Mouse (Mus musculus) G1E (cell line): ENCODE measurements around the gene Apoa2. TPM values are rescaled to one million over a fixed set of nuclear protein-coding genes. Genes with fewer than 3 reads are reported as not detected.

Source experiments
- ATAC-seq: 2 replicates; pipeline ENCODE4 v1.8.0; 2016; ENCODE audit warnings: mild to moderate bottlenecking; ENCODE audit not compliant: insufficient number of reproducible peaks, poor library complexity, low FRiP score, severe bottlenecking; ENCODE audit errors: extremely low read depth
- DNase-seq: peaks from one replicate; pipeline ENCODE4 v3.0.0; 2012; ENCODE audit warnings: low spot score
- H3K27me3 ChIP-seq: 2 replicates; pipeline ENCODE4 v1.6.1; 2012; ENCODE audit warnings: mild to moderate bottlenecking, low read length, inconsistent platforms; ENCODE audit not compliant: insufficient read depth
- H3K36me3 ChIP-seq: replicated peaks from 2 replicates; pipeline ENCODE3; 2012; ENCODE audit warnings: mild to moderate bottlenecking, inconsistent platforms
- H3K4me1 ChIP-seq: 2 replicates; pipeline ENCODE4 v1.6.1; 2012; ENCODE audit warnings: low read depth, low read length, inconsistent platforms, mixed read lengths; ENCODE audit not compliant: insufficient read depth
- H3K4me3 ChIP-seq: 2 replicates; pipeline ENCODE4 v1.5.1; 2012; ENCODE audit warnings: low read depth, mild to moderate bottlenecking, inconsistent platforms, low read length, moderate library complexity, mixed read lengths
- H3K9me3 ChIP-seq: replicated peaks from 2 replicates; pipeline ENCODE4 v1.6.1; 2012; ENCODE audit warnings: inconsistent platforms
- CTCF ChIP-seq: IDR thresholded peaks from 2 replicates; pipeline ENCODE4 v1.5.1; 2012; ENCODE audit warnings: low read depth, low read length, inconsistent platforms, mixed read lengths
- GATA1 ChIP-seq: IDR thresholded peaks from 2 replicates; pipeline ENCODE4 v1.6.1; 2012; ENCODE audit warnings: borderline replicate concordance, low read length, inconsistent platforms, mixed read lengths
- GATA2 ChIP-seq: IDR thresholded peaks from 2 replicates; pipeline ENCODE4 v1.6.1; 2012; ENCODE audit warnings: low read depth, low read length, inconsistent platforms, borderline replicate concordance
- POLR2AphosphoS5 ChIP-seq: IDR thresholded peaks from 2 replicates; pipeline ENCODE4 v1.6.1; 2012; ENCODE audit warnings: low read depth, low read length, inconsistent platforms; ENCODE audit not compliant: insufficient replicate concordance
- TAL1 ChIP-seq: conservative IDR thresholded peaks from 2 replicates; pipeline ENCODE4 v1.6.1; 2012; ENCODE audit warnings: low read depth, low read length, inconsistent platforms, mixed read lengths
- polyA plus RNA-seq: library from polyadenylated mRNA; stranded (reverse); fragments of >175 nt; gene quantifications from 2 replicates; pipeline ENCODE4 v1.2.3, GENCODE M21; 2012
- total RNA-seq, 2 experiments: library from RNA; stranded (forward) in 1 of 2; stranded (reverse) in 1 of 2; fragments of 200-1000 nt in 1 of 2; fragments of >200 nt in 1 of 2; fragmentation: Nextera tagmentation in 1 of 2; gene quantifications; 2 replicates each; pipeline ENCODE4 v1.2.3; 2014 to 2017

The Apoa2 gene
- total and polyA plus RNA-seq, 3 experiments: 0.17 TPM; not detected in 2

DNA sequence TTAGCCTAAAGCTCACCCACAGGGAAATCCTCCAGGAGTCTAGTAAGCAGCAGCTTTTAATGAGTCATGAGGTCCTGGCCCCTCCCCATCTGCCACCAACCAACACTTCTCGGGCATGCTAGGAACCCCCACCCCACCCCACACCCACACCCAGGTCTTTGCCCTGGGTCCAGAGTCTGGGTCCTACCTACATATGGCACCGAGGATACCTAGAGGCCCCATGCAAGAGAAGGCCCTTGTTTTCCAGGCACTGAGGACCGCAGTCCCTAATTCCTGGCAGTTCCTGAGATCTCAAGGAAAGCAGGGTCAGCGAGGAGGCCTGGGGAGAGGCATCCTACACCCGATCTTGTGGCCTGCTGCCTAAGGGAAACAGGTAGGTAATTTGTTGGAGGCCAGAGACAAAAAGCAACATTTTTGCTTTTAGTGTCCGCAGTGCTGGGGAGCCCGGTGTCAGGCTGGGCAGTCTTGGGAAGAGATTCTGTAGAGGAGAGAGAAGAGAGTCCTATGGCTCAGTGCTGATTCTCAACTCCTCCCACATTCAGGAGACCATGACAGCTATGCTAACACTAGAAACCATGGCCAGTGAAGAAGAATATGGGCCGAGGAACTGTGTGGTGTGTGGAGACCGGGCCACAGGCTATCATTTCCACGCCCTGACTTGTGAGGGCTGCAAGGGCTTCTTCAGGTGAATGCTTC lies 10.9 kb upstream of the Apoa2 start, which contains the start of gene Nr1i3:
Gene Nr1i3, plus strand, starts transcription at position 170 of the 696 bp plus-strand sequence.
- Histone ChIP-seq H3K9me3 (no peaks in the 10 kb centered on the region), H3K36me3 (peaks cover 15% of the 10 kb centered on the region), H3K27me3 (peaks cover 33% of the 10 kb centered on the region), H3K4me3 (no peak within 1 kb of the TSS), H3K4me1 (peaks cover 4% of the 10 kb centered on the region; the same call in 1 of the 2 replicates)
- no peak for DNase-seq
- no peak for ATAC-seq
- no peak for TF ChIP-seq POLR2AphosphoS5
- TF ChIP-seq TAL1: no peak
- no peak for TF ChIP-seq GATA1
- TF ChIP-seq GATA2: no peak
- no peak for TF ChIP-seq CTCF

DNA sequence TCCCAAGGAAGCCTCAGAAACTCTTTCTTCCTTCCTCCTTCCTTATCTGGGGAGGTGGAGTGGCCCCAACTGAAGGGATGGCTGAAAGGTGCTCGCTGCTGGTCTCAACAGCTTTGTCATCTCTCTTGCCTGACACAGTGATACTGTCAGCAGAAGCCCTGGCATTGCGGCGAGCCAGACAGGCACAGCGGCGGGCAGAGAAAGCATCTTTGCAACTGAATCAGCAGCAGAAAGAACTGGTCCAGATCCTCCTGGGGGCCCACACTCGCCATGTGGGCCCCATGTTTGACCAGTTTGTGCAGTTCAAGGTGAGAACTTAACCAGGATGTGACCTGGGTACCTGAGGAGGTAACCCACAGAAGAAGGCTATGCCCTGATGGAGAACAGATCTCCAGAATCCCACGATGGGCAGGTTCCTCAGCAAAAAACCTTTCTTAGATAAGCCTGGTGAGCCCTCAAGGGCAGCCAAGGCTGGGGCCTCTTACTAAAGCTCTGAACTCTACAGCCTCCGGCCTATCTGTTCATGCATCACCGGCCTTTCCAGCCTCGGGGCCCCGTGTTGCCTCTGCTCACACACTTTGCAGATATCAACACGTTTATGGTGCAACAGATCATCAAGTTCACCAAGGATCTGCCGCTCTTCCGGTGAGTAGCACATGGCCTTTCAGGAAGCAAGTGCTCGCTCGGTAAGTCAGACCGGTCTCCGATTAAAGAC lies 8.5 kb upstream of the Apoa2 start:
- Histone ChIP-seq H3K27me3 (peaks cover 28% of the 10 kb centered on the region), H3K4me3 (no peak overlapping the region), H3K9me3 (no peaks in the 10 kb centered on the region), H3K4me1 (peaks cover 14% of the 10 kb centered on the region), H3K36me3 (peaks cover 36% of the 10 kb centered on the region)
- TF ChIP-seq CTCF (no peak), GATA2 (no peak), POLR2AphosphoS5 (no peak), TAL1 (no peak), GATA1 (no peak)
- DNase-seq: no peak
- ATAC-seq: no peak

DNA sequence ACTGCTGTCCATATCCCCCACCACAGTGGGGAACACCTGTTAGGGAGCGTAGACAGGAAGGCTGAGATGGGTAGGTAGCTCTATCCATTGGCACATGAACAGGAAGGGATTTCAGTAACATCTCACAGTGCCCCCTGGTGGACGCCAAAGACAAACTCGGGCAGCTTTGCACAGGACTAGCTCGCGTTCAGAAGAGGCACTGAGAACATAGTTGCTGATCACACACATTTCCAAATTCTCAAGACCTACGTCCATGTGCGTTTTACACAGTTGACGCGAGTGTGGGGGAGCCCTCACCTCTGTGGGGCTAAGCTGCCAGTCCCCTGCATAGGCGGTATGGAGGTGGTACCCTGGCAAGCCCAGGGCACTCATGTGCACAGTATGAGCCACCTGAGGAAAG lies 4.0 kb upstream of the Apoa2 start:
- Histone ChIP-seq H3K4me1 (peaks cover 22% of the 10 kb centered on the region), H3K4me3 (peak overlapping the region; percentile 72; the same call in 1 of the 2 replicates), H3K9me3 (no peaks in the 10 kb centered on the region), H3K36me3 (peaks cover 36% of the 10 kb centered on the region), H3K27me3 (peaks cover 6% of the 10 kb centered on the region)
- ATAC-seq: no peak
- peak; percentile 60 for DNase-seq
- TF ChIP-seq CTCF (peak; percentile 77), GATA2 (no peak), TAL1 (no peak)

DNA sequence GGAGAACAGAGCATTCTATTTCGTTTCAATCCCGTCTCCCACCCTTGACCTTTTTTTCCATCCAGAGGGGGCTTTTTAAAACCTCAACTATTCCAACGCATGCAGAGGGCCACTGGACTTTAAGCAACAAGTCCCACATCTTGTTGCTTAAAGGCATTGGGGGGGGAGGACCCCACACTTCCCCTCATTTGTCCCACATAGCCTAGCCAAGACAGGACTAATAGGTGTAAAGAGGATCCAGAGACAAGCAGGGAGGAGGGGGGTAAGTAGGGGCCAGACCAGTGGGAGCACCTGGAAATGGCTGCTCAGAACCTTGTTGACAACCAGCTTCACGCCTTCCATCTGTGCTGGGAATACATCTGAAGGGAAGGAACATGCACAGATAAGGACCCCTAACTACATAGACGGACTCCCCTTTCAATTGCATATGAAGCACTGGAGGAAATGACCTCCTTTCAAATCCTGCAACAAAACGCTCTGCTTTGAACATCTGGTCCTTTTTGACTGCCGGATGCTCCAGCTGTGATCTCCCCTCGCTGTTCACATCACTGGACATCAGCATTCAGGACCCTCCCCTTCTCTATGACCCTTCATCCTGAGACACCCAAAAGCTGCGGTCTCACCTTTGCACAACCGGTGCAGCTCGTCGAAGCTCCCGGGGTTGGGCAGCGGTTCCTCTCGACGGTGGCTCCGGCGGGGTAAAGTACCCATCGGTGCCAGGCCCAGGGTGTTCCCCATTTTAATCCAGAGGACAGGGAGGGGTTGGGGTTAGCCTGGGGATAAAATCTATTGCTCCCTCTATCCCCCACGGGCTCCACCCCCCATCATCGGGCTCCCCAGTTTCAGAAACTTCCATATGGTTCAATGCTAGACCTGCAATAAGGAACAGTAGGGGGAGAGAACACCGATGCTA lies 3.3 kb upstream of the Apoa2 start:
- Histone ChIP-seq H3K9me3 (no peaks in the 10 kb centered on the region), H3K27me3 (peaks cover 3% of the 10 kb centered on the region; the same call in 1 of the 2 replicates), H3K4me1 (peaks cover 21% of the 10 kb centered on the region), H3K36me3 (peaks cover 36% of the 10 kb centered on the region), H3K4me3 (peak overlapping the region; percentile 72)
- ATAC-seq (no peak), DNase-seq (no peak)
- TF ChIP-seq POLR2AphosphoS5: no peak
- no peak for TF ChIP-seq TAL1
- no peak for TF ChIP-seq CTCF
- TF ChIP-seq GATA1: no peak
- TF ChIP-seq GATA2: no peak

DNA sequence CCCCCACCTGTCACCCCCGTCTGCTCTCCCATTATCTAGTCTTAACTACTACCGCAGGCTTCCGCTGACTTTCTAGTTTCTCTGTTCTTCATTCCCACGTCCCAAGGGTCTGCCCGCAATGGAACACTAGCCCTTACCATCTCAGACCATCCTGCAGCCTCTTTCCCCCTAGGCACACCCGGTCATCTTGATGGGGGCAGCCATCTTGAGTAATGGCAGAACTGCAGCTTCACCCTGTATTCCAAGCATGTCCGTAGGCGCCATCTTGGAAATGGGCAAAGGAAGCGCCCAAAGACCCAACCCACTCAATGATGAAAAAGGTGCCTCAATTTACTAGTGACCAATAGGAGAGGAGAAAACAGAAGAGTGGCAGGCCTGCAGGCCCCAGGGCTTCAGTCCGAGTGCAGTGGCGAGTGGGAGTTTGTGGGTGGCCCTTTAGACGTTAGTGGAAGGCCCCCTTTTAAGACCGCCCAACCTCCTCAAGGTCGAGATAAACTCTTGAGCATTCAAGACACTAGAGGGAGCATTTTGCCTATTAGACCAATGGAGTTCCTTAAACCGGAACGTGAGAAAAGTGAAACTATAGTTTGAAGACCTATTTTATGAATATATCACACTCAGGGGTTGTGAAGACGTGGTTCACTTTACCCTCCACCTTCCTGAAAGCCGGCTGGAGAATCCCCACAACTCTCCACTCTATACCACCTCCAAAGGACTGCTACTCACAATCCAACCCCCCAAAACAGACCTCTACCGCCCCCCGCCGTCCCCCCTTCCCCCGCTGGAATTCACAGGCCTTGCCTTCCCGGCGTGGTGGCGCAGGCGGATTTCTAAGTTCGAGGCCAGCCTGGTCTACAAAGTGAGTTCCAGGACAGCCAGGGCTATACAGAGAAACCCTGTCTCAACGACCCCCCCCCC lies 2.4 kb upstream of the Apoa2 start, which contains the start of gene Tomm40l:
Gene Tomm40l, minus strand, starts transcription at position 277 of the 918 bp plus-strand sequence.
- H3K4me3 ChIP-seq: peak within 1 kb of the TSS; percentile 72
- no peaks in the 10 kb centered on the region for H3K9me3 ChIP-seq
- DNase-seq (peak; percentile 97), ATAC-seq (peak; percentile 98)
- no peak for TF ChIP-seq TAL1
- H3K36me3 ChIP-seq: peaks cover 35% of the 10 kb centered on the region
- H3K4me1 ChIP-seq: peaks cover 18% of the 10 kb centered on the region
- H3K27me3 ChIP-seq: peaks cover 3% of the 10 kb centered on the region; the same call in 1 of the 2 replicates
